Mouse (Mus musculus) lung, postnatal 14 days (tissue): ENCODE results near the gene Rexo5.

ENCODE experiments used
- DNase-seq: peaks from one replicate; pipeline ENCODE4 v3.0.0; 2021

The Rexo5 gene

GRCm38 (mm10) chr7:119894818-119895544, 101.2 kb downstream of the Rexo5 start:
- no peak for DNase-seq

GRCm38 (mm10) chr7:119895639-119896512, 102.1 kb downstream of the Rexo5 start, which contains the start of the genes Lyrm1 and Dcun1d3:
Gene Lyrm1, plus strand, starts transcription at chr7:119895861.
Gene Dcun1d3, minus strand, starts transcription at chr7:119896298.
- peak; percentile 98 for DNase-seq

- DNase-seq = no peak
Observed at GRCm38 (mm10) chr7:119897521-119898109, 103.8 kb downstream of the Rexo5 start.

DNA sequence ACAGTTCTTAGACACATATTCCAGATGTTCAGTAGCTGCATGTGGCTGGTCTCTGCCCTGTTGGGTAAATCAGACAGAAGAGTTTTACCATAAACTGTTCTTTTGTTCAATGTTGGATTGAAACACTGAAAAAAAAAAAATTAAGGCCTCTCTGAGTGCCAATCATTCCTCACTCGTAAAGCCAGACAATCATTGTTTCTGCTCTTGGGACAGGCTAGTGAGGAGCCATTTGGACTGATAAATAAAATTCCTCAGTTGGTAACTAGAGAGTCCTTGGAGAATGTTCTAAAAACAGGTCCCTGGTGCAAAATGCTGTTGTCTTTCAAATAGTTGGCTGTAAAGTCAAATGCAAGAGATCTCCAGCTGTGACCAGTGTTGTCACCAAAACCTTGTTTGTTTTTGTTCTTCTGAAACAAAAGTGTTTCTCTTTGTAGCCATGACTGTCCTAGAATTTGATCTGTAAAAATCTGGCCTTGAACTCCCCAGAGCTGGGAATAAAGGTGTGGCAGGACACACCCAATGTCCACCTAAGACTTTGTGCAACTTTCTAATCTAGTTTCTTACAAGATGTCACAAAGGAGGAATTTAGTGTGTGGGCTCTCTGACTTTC, 104.5 kb downstream of the Rexo5 start:
- no peak for DNase-seq
